Mouse (Mus musculus) forebrain, embryonic 16.5 days (tissue): ENCODE results near the gene Sncg. TPM values are rescaled to one million over a fixed set of nuclear protein-coding genes. Genes with fewer than 3 reads are reported as not detected.
A peak's percentile ranks its signal among the peaks of the same experiment; 100 is the strongest.
"Not testable (repeated sequence)": the region's sequence is repeated elsewhere in the genome, so short reads cannot be mapped to it uniquely, and the experiment has no call there.

Experiments used
- ATAC-seq: fragments of 200-750 bp; cut with Nextera tagmentation; 2 replicates; pipeline ENCODE4 v1.8.0; 2017; ENCODE audit warnings: mild to moderate bottlenecking, moderate library complexity
- H3K27ac ChIP-seq: fragments of 300-500 bp; sonication (generic); 2 replicates; pipeline ENCODE4 v1.5.1; 2014; ENCODE audit warnings: low read length, control low read depth
- H3K27me3 ChIP-seq: fragments of 300-500 bp; sonication (generic); replicated peaks from 2 replicates; pipeline ENCODE4 v1.6.1; 2014; ENCODE audit warnings: low read length; ENCODE audit not compliant: control insufficient read depth, insufficient read depth
- H3K36me3 ChIP-seq: fragments of 300-500 bp; sonication (generic); 2 replicates; pipeline ENCODE4 v1.6.1; 2014; ENCODE audit not compliant: control insufficient read depth, insufficient read depth
- H3K4me1 ChIP-seq: fragments of 300-500 bp; sonication (generic); replicated peaks from 2 replicates; pipeline ENCODE4 v1.6.1; 2014; ENCODE audit warnings: low read length; ENCODE audit not compliant: control insufficient read depth, insufficient read depth
- H3K4me2 ChIP-seq: fragments of 300-500 bp; sonication (generic); 2 replicates; pipeline ENCODE4 v1.6.1; 2014; ENCODE audit warnings: mild to moderate bottlenecking, low read length, control low read depth
- H3K4me3 ChIP-seq: fragments of 300-500 bp; sonication (generic); replicated peaks from 2 replicates; pipeline ENCODE4 v1.5.1; 2014; ENCODE audit warnings: mild to moderate bottlenecking, low read length, control low read depth
- H3K9ac ChIP-seq: fragments of 300-500 bp; sonication (generic); replicated peaks from 2 replicates; pipeline ENCODE4 v1.6.1; 2014; ENCODE audit warnings: low read depth, low read length, control low read depth
- H3K9me3 ChIP-seq: fragments of 300-500 bp; sonication (generic); 2 replicates; pipeline ENCODE4 v1.6.1; 2016; ENCODE audit warnings: low read length; ENCODE audit not compliant: control insufficient read depth
- whole genome bisulfite sequencing: fragments of 180-500 bp; shearing (Covaris S2); extraction: QIAGEN DNeasy Blood & Tissue Kit; methylation state at CpG from one replicate; pipeline ENCODE4 v1.1.7; 2014; 5-methylcytosine and 5-hydroxymethylcytosine counted together
- polyA plus RNA-seq: library from polyadenylated mRNA; unstranded; fragments of >200 nt; fragmentation: Nextera tagmentation; extraction: Ambion mirVana; gene quantifications from 2 replicates; pipeline ENCODE4 v1.2.1, GENCODE M21; 2015

The Sncg gene
- polyA plus RNA-seq, 1 experiment from 2014 or later = 4.2 TPM

DNA sequence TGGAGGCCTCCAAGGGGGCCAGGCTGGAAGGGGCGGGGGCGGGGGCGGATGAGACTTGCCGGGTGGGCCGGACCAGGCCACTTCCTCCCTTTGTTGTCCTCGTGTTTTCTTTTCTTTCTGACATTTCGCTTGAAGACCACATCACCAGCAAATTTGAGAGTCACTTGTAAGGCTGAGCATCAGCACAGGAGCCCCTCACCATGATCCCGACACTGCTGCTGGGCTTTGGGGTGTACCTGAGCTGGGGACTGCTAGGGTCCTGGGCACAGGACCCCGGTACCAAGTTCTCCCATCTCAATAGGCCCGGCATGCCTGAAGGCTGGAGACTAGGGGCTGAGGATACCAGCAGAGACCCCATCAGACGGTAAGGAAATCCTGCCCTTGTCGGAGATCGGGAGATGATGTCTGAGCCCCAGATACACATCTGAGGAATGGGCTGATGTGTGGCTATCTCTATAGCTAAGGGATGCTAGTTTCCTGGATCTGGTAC lies 871 bp upstream of the Sncg start, which contains the start of gene Mmrn2:
Mmrn2 (plus strand) TSS at position 51 of the 490 bp plus-strand sequence.
- Histone ChIP-seq H3K27me3 (no peaks in the 10 kb centered on the region), H3K27ac (no peak within 1 kb of the TSS), H3K36me3 (no peaks in the 10 kb centered on the region), H3K9me3 (no peaks in the 10 kb centered on the region), H3K9ac (no peak within 1 kb of the TSS), H3K4me2 (no peak within 1 kb of the TSS), H3K4me3 (no peak within 1 kb of the TSS), H3K4me1 (peaks cover 7% of the 10 kb centered on the region)
- 83% methylated on average over 13 of the region's 13 CpGs for WGBS
- ATAC-seq = no peak

DNA sequence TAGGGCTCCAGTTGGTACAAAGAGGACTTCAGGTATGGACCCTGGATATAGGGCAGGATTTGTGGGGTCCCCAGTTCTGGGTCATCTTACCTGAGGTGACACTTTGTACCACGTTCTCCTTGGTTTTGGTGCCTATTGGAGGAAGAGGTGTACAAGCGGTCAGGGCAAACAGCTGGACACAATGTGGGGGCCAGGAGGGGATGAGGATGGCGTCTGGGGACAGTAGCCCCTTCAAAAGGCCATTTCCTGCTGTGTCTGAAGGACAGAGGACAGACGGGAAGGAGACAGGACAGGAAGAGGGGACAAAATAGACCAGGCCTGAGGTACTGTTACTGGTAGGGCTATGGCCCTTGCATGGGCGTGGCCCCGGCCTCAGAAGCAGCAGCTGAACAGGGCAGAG lies 1.0 kb downstream of the Sncg start:
- WGBS = 85% methylated on average over 6 of the region's 6 CpGs
- no peaks in the 10 kb centered on the region for H3K27me3 ChIP-seq
- ATAC-seq = no peak
- H3K4me1 ChIP-seq = peaks cover 3% of the 10 kb centered on the region
- H3K27ac ChIP-seq = no peak overlapping the region
- no peaks in the 10 kb centered on the region for H3K9me3 ChIP-seq
- no peak overlapping the region for H3K4me2 ChIP-seq
- no peak overlapping the region for H3K9ac ChIP-seq
- H3K36me3 ChIP-seq = no peaks in the 10 kb centered on the region
- no peak overlapping the region for H3K4me3 ChIP-seq

DNA sequence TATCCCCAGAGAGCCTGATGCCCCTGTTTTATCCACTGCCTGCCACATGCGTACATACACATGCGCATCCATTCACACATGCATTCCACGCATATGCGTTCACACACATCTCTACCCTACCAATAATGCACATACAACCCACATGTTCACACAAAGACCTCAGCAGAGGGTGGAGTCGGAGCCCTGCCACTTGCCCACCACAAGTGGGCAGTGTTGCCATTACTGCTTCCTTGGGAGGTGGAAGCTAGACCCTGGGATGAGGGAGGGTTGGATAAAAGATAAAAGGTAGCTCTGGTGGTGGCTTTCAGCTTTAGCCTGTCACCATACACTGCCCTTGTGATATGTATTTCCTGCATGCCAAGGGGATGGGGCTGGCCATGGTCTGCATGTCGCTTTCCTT lies 1.9 kb downstream of the Sncg start:
- Histone ChIP-seq H3K27ac (no peak overlapping the region), H3K27me3 (no peaks in the 10 kb centered on the region), H3K9ac (no peak overlapping the region), H3K9me3 (no peaks in the 10 kb centered on the region), H3K4me2 (no peak overlapping the region), H3K4me1 (no peaks in the 10 kb centered on the region), H3K4me3 (no peak overlapping the region), H3K36me3 (no peaks in the 10 kb centered on the region)
- ATAC-seq = peak; percentile 43
- 81% methylated on average over 6 of the region's 6 CpGs for WGBS

DNA sequence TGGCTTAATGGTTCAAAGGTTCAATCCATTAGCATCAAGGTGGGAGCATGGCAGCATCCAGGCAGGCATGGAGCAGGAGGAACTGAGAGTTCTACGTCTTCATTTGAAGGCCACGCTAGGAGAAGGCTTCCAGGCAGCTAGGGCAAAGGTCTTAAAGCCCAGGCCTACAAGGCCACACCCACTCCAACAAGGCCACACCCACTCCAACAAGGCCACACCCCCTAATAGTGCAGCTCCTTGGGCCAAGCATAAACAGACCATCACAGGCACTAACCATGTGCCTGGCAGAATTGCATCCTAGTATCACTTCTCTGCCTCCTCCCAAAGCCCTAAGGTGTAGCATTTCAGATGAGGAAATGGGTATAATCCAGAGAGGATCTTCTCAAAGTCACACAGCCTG lies 2.8 kb downstream of the Sncg start:
- whole genome bisulfite sequencing = 87% methylated on average over 2 of the region's 2 CpGs
- H3K36me3 ChIP-seq = no peaks in the 10 kb centered on the region

DNA sequence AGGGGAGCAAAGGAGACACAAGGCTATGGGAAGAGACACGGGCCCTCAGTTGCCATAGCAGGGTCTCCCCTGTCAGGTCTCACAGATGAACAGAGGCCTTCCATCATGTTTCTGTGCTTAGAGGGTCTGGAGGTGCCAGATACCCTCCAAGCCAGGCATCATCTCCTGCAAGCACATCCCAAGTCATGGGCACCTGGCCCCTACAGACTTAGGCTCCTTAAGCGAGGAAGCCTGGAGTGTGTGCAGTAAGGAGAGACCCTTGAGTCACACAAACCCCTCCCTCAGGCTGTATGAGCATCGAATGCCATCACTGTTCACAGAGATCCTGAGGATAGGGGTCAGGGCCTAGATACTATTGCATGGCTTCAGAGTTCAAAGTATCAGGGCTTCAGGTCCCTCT lies 3.7 kb downstream of the Sncg start:
- 93% methylated on average over 3 of the region's 3 CpGs for WGBS
- Histone ChIP-seq H3K4me3 (no peak overlapping the region), H3K9ac (no peak overlapping the region), H3K27ac (no peak overlapping the region), H3K4me2 (no peak overlapping the region), H3K9me3 (no peaks in the 10 kb centered on the region), H3K36me3 (no peaks in the 10 kb centered on the region), H3K27me3 (no peaks in the 10 kb centered on the region), H3K4me1 (no peaks in the 10 kb centered on the region)
- ATAC-seq = no peak

More for the DNA sequence above, 2.8 kb downstream of the Sncg start:
- H3K9ac ChIP-seq = no peak overlapping the region
- H3K4me1 ChIP-seq = no peaks in the 10 kb centered on the region
- H3K4me3 ChIP-seq = no peak overlapping the region
- no peaks in the 10 kb centered on the region for H3K9me3 ChIP-seq
- no peak overlapping the region for H3K27ac ChIP-seq
- no peak for ATAC-seq
- no peak overlapping the region for H3K4me2 ChIP-seq
- no peaks in the 10 kb centered on the region for H3K27me3 ChIP-seq

DNA sequence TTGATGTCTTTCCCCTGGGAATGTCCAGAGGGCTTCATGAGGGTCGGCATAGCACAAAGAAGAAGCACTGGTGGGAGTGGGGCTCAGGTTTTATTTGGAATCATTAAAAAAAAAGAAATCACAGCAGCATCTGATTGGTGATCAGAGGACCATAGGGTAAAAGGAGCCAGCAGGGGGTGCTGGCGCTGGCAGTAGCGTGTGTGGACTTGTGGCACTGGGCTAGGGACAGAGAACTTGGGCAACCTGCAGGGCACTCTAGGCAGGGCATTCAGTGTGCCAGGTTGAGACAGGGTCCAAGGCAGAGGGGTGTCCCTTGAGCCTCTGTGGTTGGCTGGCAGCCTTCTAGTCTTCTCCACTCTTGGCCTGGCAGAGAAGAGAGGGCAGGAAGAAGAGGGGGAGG lies 4.4 kb downstream of the Sncg start:
- Histone ChIP-seq H3K27ac (no peak overlapping the region), H3K9ac (no peak overlapping the region), H3K9me3 (no peaks in the 10 kb centered on the region), H3K4me3 (no peak overlapping the region), H3K4me1 (no peaks in the 10 kb centered on the region), H3K36me3 (no peaks in the 10 kb centered on the region), H3K4me2 (no peak overlapping the region), H3K27me3 (no peaks in the 10 kb centered on the region)
- ATAC-seq = no peak
- 52% methylated on average over 3 of the region's 3 CpGs for WGBS

DNA sequence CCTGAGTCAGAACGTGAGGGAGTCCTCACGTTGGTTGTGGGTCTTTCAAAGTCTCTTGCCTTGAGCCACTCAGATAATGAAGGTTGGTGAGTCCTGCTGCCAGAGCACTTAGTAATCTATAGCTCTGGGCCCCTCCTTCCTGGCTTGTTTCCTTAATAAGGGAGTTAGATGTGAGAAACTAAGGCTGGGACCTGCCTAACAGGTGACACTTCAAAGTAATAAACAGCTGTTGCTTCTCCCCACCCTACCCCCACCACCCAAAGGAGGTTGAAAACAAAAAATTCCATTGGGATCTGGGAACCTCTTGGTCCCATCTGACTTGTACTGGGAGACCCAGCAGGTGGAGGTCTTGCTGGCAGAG lies 9.5 kb downstream of the Sncg start:
- Histone ChIP-seq H3K4me3 (no peak overlapping the region), H3K4me1 (peaks cover 9% of the 10 kb centered on the region), H3K9ac (no peak overlapping the region), H3K36me3 (no peaks in the 10 kb centered on the region), H3K27ac (no peak overlapping the region), H3K4me2 (no peak overlapping the region), H3K9me3 (no peaks in the 10 kb centered on the region), H3K27me3 (no peaks in the 10 kb centered on the region)
- 90% methylated on average over 2 of the region's 2 CpGs for WGBS
- ATAC-seq = no peak

DNA sequence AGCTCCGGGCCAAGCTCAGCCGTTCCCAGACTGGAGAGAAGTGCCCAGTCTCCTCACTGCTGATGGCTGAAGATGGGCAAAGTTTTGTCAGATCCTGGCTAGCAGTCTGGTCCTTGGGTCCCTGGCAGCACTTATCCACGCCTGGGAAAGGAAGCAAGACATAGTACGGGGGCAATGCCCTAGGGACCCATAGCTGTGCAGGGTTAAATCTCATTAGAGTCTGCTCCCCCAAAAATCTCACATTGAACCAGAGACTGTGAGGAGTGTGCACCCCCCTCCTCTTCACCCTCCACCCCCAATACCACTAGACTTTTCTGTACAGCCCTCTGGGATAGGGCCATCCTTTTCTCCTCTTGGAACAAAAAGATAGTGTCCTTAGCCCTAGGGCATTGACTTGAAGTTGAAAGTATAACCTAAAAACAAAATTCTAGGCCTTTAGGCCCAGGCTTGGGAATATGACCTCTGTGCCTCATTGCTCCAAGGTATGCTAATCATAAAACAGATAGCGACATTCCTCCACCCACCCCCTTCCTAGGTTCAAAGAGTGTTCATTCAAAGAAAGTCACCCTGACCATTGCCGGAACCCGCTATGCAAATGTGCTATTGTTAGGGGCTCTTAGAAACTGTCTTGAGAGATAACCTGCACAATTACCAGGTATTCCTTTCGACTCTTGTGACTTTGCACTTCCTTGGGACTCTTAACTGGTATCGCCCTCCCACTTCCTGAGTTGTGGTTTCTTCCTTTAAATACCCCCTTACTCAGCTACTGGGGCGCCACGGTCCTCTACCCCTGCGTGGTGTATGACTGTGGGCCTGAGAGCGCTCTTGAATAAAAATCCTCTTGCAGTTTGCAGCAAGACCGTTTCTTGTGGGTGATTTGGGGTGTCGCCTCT lies 10.1 kb downstream of the Sncg start:
- not testable (repeated sequence) for H3K36me3 ChIP-seq, H3K4me1 ChIP-seq, H3K27ac ChIP-seq, ATAC-seq, H3K9me3 ChIP-seq, H3K27me3 ChIP-seq
- H3K4me2 ChIP-seq = peak overlapping the region; percentile 79
- WGBS = 77% methylated on average over 15 of the region's 15 CpGs
- H3K4me3 ChIP-seq = peak overlapping the region; percentile 48
- H3K9ac ChIP-seq = peak overlapping the region; percentile 70

DNA sequence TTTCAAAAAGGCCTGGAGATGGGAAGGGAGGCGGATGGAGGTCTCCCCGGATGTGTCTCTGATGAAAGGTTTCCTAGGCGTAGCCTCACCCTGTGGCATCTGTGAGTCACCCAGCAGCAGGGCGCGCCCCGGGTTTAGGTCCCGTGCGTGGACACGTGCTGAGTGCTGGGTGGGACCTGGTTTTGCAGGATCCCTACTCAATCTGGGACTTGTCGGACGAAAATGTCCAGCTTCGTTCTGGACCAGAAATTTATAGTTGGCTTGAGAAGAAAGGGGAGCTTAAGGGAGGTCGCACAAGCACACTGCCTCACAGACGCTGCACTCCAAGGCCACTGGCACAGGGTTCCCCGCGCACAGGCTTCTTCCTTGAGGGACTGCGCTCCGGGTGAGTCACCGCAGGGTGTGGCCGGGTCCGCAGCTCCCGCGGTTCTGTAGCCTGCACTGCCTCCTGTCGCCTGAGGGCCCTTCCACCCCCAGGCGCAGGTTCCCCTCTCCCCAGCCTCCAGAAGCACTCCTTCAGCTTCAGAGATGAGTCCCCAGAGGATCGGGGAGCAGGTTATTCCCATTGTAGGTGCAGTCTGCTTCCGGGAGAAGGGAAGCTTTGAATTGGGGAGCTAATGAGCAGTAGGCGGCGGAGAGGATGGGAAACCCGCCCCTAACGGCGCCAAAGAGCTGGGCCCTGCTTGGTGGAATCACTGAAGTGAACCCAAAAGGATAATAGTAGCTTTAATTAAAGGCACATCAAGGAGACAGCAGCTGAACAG lies 10.9 kb downstream of the Sncg start:
- peak overlapping the region; percentile 70 for H3K9ac ChIP-seq
- under 1% methylated on average over 32 of the region's 32 CpGs for WGBS
- no peaks in the 10 kb centered on the region for H3K27me3 ChIP-seq
- H3K9me3 ChIP-seq = no peaks in the 10 kb centered on the region
- H3K4me1 ChIP-seq = peaks cover 9% of the 10 kb centered on the region
- peak overlapping the region; percentile 79 for H3K4me2 ChIP-seq
- no peaks in the 10 kb centered on the region for H3K36me3 ChIP-seq
- peak; percentile 82 for ATAC-seq
- peak overlapping the region; percentile 38; the same call in 1 of the 2 replicates for H3K27ac ChIP-seq
- H3K4me3 ChIP-seq = peak overlapping the region; percentile 48
